Mouse (Mus musculus): ENCODE data around the gene Tgtp2.

- TF ChIP-seq MYOD1 (IDR thresholded peaks at IDR 0.05; ENCODE audit: control insufficient read depth, insufficient read length, low read depth) (no peak), CTCF (IDR thresholded peaks at IDR 0.05; ENCODE audit: control insufficient read depth, insufficient read depth, insufficient read length) (no peak), CEBPB (IDR thresholded peaks at IDR 0.05; ENCODE audit: low read depth) (no peak), USF1 (IDR thresholded peaks at IDR 0.05; ENCODE audit: low read depth) (no peak), FOSL1 (IDR thresholded peaks at IDR 0.05; ENCODE audit: insufficient read depth, low read length, poor library complexity, severe bottlenecking) (no peak)
Measured at GRCm38 (mm10) chr11:49089735-49090507, 25.9 kb upstream of the Tgtp2 start.
